Mouse (Mus musculus) kidney, postnatal 14 days (tissue): ENCODE results near the gene Hao1.

ENCODE experiments used
- DNase-seq: peaks from one replicate; pipeline ENCODE4 v3.0.0; 2022; ENCODE audit warnings: mixed read lengths

The Hao1 gene

GRCm38 (mm10) chr2:134460831-134461230 lies 93.3 kb downstream of the Hao1 start:
- no peak for DNase-seq

- DNase-seq, result no peak
Measured at GRCm38 (mm10) chr2:134456065-134456505, 98.1 kb downstream of the Hao1 start.

DNA sequence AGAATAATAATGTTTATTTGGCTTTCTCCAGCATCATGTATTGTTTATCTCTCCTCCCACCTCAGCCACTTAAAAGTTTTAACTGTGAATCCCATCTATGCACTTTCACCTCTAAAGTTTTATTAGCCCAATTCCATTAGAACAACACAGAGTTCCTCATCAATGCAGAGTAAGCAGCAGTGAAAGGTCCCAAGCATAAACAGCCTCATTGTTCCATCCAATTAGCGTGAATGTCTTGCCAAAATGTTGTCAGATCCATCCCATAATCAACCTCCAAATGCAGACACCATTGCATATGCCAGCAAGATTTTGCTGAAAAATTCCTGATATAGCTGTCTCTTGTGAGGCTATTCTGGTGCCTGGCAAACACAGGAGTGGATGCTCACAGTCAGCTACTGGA lies 101.4 kb downstream of the Hao1 start:
- DNase-seq, result no peak

DNA sequence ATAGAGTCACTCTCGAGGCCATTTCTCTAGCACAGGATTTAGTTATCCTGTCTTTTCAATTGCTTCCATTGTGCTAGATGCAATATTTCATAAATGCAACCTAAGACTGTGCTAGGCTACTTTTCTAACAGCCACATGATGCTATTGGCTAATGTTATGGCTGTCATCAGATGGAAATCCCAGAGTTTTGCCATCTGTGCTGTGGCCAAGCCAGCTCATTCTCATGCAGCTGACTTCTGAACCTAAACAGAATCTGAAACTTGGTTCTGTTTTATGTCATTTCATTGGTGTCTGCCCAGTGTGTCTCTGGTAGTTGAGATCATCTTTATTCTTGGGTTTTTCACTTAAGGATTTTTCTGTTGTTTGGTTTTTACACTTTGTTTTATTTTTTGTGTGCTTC lies 103.2 kb downstream of the Hao1 start:
- no peak for DNase-seq
